Mouse (Mus musculus): ENCODE data around the gene Wdpcp. TPM values are rescaled to one million over a fixed set of nuclear protein-coding genes. Genes with fewer than 3 reads are reported as not detected.

Gene Wdpcp
- total RNA-seq, 2 experiments from 2014 or later: 10.9 to 13.1 TPM

DNA sequence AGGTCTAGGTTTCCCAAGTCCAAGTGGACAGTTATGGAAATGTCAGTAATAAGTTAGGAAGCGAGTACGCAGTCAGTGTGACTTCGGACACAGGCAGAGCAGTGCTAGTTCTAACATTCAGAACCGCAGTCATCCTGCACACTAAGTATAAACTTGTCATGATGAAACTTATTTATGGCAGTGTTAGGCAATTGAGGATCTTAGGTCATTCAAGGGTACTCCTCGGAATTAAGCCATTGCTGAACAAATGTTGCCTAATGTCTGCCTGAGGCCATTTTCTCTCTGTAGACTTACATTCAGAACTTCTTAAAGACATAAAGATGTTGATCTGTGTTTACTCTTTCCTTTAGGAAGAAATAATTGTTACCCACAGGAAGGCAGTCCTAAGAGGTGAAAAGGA is 157.0 kb downstream of the Wdpcp start:
- DNase-seq (ENCODE audit: extremely low spot score in 1 of 2, low spot score in 1 of 2): no peak

DNA sequence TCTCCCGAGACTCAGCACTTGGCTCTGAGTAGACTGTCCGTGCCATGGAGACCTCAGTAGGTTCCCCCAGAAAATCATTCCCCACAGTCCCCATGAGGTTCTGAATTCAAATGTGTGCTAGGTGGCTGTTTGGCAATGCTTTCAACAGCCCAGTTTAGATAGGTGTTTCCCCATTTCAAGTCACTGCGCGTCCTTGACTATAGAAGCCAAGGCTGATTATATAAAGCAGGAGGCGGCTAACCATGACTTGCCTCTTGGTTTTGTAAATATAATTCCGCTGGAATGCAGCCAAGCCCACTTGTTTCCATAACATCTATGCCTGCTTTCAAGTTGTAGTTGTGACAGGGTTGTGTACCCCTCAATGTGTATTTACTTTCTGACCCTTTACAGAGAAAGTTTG is 157.9 kb downstream of the Wdpcp start:
- no peak for DNase-seq (ENCODE audit: extremely low spot score in 1 of 2, low spot score in 1 of 2)

DNA sequence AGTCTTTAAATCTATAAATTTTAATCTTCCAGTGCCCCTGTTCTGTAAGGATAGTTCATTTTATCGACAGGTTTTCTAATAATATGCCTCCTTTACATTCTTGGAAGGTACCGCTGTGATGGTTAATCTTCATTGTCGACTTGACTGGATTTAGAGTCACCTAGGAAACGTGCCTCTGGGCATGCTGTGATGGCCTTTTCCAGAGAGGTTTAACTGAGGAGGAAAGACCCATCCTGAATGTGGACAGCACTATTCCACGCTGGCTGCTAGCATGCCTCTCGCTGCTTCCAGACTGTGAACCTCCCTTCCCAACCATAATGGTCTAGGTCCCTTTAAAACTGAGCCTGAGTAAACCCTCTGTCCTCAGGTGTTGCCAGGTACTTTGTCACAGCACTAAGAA is 163.2 kb downstream of the Wdpcp start:
- no peak for DNase-seq (ENCODE audit: extremely low spot score in 1 of 2, low spot score in 1 of 2)

DNA sequence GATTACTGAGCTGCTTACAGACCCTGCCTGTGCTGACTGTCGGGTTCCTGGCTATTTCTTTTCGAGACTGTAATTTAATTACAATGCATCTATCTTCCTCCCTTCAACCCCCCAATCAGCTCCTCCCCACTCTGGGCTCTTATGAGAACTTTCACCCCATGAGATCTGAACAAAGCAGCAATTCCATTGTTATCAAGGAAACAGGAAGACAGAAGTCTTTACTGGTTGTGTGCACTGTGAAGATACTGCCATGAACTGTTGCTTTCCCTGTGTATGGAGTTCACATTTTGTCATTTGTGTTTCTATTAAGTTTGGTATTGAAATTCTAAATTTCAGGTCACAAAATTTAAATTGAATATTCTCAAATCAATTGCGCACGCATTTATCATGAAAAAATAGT is 177.5 kb downstream of the Wdpcp start:
- DNase-seq (ENCODE audit: extremely low spot score in 1 of 2, low spot score in 1 of 2): no peak

DNA sequence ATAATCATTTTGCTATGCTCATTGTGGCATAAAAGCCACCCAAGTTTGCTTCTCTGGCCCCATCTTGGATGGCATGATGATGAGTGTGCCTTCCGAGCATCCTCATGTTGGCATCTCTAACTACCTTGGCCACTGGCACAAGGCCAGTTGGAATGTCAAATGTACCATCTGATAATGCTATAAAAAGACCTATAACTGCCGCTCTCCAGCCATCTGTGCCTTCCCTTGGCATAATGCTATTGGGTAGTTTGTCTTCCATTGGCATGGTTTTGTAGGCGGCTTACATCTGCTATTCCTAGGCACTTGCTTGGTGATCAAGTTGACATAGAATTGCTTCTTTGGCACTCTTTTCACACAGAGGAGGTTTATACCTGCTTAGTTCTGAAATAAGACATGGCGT is 191.2 kb downstream of the Wdpcp start:
- DNase-seq (ENCODE audit: extremely low spot score in 1 of 2, low spot score in 1 of 2): peak; percentile 3 to 9

DNA sequence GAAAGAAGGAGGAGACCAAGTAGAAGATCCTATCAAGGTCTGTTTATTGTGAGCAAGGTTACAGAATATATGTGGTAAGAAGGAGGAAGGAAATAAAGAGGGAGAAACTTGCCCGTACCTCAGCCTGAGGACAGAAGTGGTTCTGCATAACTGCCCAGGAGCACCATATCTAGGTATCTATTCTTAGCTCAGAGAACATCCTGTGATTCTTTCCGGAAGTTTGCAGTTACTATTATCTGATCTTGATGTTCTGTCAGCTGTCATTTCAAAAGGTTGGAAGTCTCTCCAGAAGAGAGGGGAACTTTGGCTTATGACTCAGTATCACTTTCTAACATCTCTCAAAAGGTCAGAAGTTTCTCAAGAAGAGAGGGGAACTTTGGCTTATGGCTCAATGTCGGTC is 216.8 kb downstream of the Wdpcp start:
- DNase-seq (ENCODE audit: extremely low spot score in 1 of 2, low spot score in 1 of 2): no peak

DNA sequence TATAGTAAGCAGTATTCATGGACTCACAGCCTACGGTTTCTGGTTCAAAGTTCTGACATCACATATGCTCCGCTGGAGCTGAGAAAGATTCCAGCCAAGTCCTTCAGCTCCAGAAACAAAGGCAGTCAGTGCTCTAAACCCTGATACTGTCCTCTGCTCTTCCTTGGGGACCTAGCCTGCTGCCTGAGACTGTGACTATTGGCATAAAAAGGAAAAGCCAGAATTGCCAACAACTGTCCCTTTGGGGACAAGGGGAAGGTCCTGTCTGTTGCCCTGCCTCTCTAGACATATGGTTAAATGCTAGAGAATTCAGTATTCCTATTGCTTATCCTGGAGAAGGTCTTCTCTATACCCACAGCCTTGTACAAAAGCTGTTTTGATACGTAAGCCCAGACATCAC is 252.9 kb downstream of the Wdpcp start:
- DNase-seq (ENCODE audit: extremely low spot score in 1 of 2, low spot score in 1 of 2): no peak

DNA sequence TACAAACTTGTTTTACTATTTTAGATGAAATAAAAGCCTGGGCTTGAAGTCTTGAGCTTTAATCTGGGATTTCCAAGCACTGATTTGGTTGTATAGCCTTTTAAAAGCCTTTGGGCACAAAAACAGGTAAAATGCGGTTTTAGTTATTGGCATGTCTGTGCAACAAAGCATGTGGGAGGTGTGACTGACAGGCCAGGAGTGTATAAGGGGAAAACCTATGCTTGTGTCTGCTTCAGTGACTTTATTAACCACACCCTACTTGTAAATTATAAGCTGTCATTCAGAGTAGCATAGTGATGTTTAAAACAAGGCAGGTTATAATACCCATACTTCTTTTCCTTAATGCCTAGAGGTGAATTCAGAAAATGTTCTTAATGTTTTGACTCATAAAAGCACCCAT is 254.5 kb downstream of the Wdpcp start:
- DNase-seq (ENCODE audit: extremely low spot score in 1 of 2, low spot score in 1 of 2): no peak

DNA sequence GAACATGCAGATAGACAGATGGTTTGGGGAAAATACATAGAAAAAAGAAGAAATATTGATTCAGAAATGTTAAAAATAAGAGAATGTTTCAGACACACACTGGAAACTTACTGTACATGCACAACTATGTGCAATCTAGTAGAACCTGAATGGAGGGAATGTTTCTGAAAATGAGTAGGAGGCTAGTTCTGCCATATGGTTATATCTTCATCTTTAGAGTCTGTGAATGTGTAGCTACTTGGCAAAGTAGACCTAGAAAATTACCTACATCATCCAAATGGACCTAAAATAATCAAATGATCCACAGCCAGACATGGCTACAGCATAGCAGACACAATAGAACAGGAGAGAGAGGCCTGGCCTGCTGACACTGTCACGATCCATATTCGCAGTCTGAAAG is 275.0 kb downstream of the Wdpcp start:
- DNase-seq (ENCODE audit: extremely low spot score in 1 of 2, low spot score in 1 of 2): no peak

DNA sequence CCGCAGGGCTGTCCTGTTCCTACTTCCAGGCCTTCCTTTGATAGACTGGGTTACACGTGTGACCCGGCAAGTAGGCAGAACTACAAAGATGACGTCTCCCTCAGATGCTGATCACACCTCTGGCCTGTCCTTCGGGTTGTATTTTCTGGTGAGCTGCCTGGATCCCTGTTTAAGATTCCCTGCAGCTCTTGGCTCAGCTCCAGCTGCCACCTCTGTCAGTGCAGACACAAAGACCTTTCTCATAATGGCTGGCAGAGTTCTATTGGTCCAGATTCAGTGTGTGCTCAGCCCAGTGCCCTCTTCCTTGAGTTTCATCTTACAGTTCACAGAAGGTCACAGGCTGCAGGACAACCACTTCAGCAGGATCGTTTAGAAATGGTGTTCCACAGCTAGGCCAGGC is 292.0 kb downstream of the Wdpcp start:
- DNase-seq (ENCODE audit: extremely low spot score in 1 of 2, low spot score in 1 of 2): no peak

DNA sequence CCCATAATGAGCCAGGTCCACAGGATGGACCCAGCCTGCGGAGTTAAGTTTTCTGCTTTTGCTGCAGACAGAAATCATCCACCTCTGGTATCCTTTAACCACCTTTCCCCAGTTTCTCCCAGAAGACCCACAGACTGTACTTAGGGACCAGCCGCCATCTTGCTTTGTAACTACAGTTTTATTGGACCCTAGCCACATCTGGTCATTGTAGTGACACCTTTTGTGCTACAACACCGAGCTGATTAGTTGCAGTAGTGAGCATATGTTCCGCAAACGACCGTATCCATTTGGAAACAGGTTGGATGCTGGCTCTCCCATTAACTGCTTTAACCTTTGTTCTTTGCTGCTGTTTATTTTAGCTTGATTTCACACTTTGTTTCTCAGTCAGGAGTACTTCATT is 292.5 kb downstream of the Wdpcp start:
- no peak for DNase-seq (ENCODE audit: extremely low spot score in 1 of 2, low spot score in 1 of 2)

DNA sequence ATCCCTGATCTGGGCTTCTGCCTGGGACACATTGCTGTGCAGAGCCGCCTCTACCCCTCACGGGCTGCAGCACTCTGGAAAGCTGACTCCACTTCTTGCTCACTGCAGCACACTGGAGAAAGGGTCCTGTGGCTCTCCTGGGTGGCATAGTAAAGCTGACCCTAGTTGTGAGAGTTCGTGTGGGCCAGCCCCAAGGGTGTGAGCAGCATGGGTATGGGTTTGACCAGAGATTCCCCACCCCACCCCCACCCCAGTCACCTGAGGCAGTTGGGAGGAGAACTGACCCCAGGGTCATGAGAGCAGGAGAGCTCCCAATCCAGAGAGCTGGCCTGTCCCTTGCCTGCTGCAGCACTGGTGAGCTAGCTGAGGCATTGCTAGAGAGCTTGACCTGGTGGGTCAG is 296.6 kb downstream of the Wdpcp start:
- no peak for DNase-seq (ENCODE audit: extremely low spot score in 1 of 2, low spot score in 1 of 2)

DNA sequence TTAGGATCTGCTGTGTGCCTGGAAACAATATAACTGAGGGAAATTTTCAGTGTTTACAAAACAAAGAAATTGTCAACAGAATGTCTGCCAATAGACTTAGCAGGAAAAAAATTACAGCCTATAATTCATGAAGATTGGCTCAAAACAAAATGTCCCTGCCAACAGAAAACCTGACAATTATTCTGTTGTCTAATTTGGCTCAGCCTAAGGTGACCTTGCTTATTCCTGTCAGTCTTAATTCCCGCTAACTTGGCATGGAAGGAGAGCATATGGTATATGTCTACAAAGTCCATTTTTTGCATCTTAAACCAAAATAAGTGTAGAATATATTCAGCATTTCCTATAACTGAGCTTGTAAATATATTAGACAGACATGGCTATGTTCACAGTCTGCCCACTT is 298.8 kb downstream of the Wdpcp start:
- no peak for DNase-seq (ENCODE audit: extremely low spot score in 1 of 2, low spot score in 1 of 2)

DNA sequence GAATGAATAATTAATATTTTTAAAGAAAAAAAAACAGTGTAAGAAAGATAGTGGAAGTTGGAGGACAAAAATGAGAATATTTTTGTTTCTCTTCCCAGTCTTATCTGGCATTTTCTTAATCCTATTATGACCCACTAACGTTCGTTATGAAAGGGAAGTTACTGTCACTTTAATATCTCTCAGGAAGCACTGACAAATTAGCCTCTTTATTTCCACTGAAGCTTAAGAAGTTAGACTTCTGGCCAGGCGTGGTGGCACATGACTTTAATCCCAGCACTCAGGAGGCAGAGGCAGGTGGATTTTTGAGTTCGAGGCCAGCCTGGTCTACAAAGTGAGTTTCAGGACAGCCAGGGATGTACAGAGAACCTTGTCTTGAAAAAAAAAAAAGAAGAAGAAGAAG is 299.7 kb downstream of the Wdpcp start:
- DNase-seq (ENCODE audit: extremely low spot score in 1 of 2, low spot score in 1 of 2): no peak

DNA sequence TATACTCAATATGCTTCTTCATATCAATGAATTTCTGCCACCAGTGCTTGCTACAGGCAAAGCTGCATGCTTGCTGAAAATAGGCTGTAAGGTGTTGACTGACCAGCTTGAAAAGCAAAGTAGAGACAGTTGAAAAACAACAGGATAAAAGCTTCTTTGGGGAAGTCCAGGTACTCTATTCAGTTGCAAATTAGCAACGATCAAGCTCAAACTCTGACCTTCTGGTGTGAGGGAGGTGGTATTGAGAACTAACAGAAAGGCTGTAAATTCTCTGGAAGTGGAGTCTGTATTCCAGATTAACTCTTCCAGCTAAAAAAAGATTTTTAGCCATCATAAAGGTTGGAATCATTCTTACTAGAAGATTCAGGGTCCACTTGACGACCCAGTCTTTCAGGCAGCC is 303.0 kb downstream of the Wdpcp start:
- DNase-seq (ENCODE audit: extremely low spot score in 1 of 2, low spot score in 1 of 2): no peak

DNA sequence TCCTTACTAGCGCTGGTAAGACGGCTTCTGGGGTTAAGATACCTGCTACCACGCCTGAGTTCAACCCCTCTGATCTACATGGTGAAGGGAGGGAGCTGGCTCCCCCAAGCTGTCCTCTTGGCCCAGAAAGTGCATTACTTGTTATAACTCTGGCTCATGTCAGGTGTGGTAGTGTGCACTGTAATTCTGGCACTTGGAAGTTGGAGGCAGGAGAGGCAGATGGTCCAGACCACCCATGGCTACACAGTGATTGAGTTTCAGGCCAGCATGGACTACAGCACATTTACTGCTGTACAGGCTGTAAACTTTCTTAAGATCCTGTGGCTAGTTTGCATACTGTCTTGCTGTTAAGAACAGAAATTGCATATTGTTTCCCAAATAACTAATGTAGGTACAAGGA is 322.7 kb downstream of the Wdpcp start:
- DNase-seq (ENCODE audit: extremely low spot score in 1 of 2, low spot score in 1 of 2): no peak

DNA sequence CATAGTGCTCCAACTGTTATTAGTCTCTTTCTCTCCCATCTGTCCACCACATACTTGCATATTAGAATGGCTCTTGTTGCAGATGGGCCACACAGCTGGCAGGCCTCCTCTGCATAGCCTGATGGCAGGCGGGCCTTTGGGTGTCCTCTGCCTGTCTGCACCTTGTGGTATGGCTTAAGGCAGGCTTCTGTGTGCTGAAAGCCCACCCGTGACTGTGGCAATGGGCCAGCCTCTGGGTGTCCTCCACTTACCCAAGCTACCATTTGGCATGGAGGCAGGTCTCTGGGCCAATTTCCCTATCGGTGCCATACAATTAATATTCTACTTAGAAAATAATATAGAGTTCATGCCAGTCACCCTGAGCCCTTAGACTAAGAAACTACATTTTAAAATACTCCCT is 350.5 kb downstream of the Wdpcp start:
- DNase-seq (ENCODE audit: extremely low spot score in 1 of 2, low spot score in 1 of 2): no peak

Small RNA genes lying within 50 kb of the gene (microRNA-seq; reads per million reads assigned to microRNA genes)
- gene Gm22990: 0 reads per million in 2 experiments

Other genes starting within 250 kb of the Wdpcp start
- gene Ugp2, start 201.0 kb upstream of the Wdpcp start, total RNA-seq (2021): 10 to 100 TPM; 80.2 to 81.7 TPM
- 100 to 1,000 TPM; 669 to 698 TPM for gene Mdh1, start 132 bp downstream of the Wdpcp start, total RNA-seq (2021)